Mouse (Mus musculus) kidney, adult 2 months (tissue): ENCODE results near the gene Slc29a2.

Experiments
- CTCF ChIP-seq: fragments of 200-500 bp; conservative IDR thresholded peaks from 2 replicates; pipeline ENCODE4 v1.5.1; 2011; ENCODE audit warnings: low read depth, mild to moderate bottlenecking, control low read depth, low read length, moderate library complexity, mixed read lengths; ENCODE audit not compliant: insufficient read depth, insufficient read length
- POLR2A ChIP-seq: fragments of 200-500 bp; IDR thresholded peaks from one replicate; pipeline ENCODE4 v1.6.1; 2011; ENCODE audit warnings: low read depth, low read length, control low read depth

GRCm38 (mm10) chr19:5051515-5051914 lies 27.9 kb downstream of the Slc29a2 start:
- TF ChIP-seq POLR2A: no peak
- TF ChIP-seq CTCF: no peak
